Mouse (Mus musculus) E14TG2a.4 (cell line): Measurements from ENCODE around the gene Macrod2.

Source experiments
- CTCF ChIP-seq: conservative IDR thresholded peaks from 2 replicates; pipeline ENCODE4 v1.5.1; 2014; ENCODE audit warnings: low read length
- NANOG ChIP-seq: IDR thresholded peaks from 2 replicates; pipeline ENCODE4 v1.6.1; 2014; ENCODE audit warnings: borderline replicate concordance, low read length, mixed read lengths
- POU5F1 ChIP-seq: IDR thresholded peaks from 2 replicates; pipeline ENCODE4 v1.6.1; 2014; ENCODE audit warnings: low read length, borderline replicate concordance

DNA sequence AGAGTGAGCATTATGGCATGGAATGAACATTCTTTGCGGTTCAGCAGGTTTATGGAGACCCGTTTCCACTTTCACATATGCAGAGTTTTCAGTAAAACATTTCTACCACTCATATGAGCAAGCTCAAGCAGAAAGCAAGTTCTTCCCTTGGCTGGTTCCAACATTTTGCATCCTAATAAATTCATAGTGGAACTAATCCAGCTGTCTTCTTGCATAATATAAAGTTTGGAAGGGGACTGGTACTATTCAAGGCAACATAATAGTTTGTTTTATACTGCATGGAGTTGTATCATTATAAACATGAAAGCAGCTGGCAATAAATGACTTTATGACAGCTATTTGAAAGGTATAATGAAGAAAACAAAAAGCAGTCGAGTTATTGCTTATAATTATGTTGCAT, 1320.0 kb downstream of the Macrod2 start:
- no peak for TF ChIP-seq CTCF
- TF ChIP-seq POU5F1 = no peak
- TF ChIP-seq NANOG = no peak
